Mouse (Mus musculus): ENCODE data around the gene Emc7. TPM values are rescaled to one million over a fixed set of nuclear protein-coding genes. Genes with fewer than 3 reads are reported as not detected.
A peak's percentile ranks its signal among the peaks of the same experiment; 100 is the strongest.
"Not testable (repeated sequence)": the region's sequence is repeated elsewhere in the genome, so short reads cannot be mapped to it uniquely, and the experiment has no call there.

Gene Emc7
- polyA plus RNA-seq, 1 experiment = 14.5 TPM

DNA sequence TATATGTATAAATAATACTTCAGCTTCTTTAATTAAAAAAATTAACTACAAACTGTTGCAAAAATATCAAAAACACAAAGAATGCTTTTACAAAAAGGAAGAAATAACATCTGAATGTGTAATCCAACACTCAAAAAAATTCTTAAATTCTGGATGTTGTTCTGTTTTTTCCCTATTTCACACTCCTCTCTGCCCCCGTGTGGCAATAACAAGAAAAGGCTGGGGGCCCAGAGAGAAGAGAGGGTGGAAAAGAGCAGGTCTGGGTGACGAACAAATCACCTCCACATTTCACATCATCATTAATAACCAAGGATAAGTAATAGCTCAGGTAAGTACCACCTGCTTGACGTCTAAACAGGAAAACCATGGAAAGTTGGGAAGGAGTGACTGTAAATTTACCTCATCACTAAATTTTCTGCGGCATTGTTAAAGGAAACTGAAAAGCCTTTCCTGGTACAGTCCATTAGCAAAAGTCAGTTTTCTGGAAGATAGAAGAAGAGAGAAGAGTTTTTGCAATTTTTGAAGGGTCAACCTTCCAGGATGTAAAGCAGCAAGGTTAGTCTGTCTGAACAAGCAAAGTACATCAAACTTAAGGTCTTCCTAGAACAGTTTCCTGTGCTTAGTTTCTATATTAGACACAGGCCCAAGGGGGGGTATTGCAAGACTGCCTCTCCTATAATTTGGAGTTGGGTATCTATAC, 5.0 kb upstream of the Emc7 start:
- Histone ChIP-seq H3K27me3 (replicated peaks; ENCODE audit: control insufficient read depth, insufficient read depth, low read length) (no peaks in the 10 kb centered on the region), H3K27ac (ENCODE audit: insufficient read depth, low read depth, low read length) (no peak overlapping the region), H3K4me3 (ENCODE audit: insufficient read depth, low read depth, low read length) (no peak overlapping the region), H3K4me1 (ENCODE audit: control insufficient read depth, insufficient read depth, low read length) (no peaks in the 10 kb centered on the region), H3K36me3 (ENCODE audit: control insufficient read depth, insufficient read depth, low read length) (no peaks in the 10 kb centered on the region)
- TF ChIP-seq CTCF (conservative IDR thresholded peaks at IDR 0.05; ENCODE audit: insufficient read depth, insufficient read length, low read depth, low read length) = peak; percentile 35
- TF ChIP-seq POLR2A (IDR thresholded peaks at IDR 0.05; ENCODE audit: low read depth, low read length) = no peak
- WGBS = 29% methylated on average over 4 of the region's 4 CpGs
- peak; percentile 30 for DNase-seq

DNA sequence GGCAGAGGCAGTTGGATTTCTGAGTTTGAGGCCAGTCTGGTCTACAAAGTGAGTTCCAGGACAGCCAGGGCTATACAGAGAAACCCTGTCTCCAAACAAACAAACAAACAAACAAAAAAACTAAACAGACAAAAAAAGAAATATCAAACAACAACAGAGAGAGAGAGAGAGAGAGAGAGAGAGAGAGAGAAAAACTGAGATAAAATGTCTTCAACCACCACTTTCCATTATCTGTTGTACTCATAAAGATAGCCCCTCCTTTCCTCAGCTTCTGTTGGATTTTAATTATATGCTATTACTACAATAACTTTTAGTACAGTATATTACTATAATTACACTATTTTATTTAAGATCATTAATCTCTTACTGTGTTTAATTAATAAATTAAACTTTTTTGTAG, 2.3 kb upstream of the Emc7 start:
- H3K36me3 ChIP-seq (ENCODE audit: control insufficient read depth, insufficient read depth, low read length); DNase-seq; H3K27ac ChIP-seq (ENCODE audit: insufficient read depth, low read depth, low read length); H3K27me3 ChIP-seq (replicated peaks; ENCODE audit: control insufficient read depth, insufficient read depth, low read length); H3K4me3 ChIP-seq (ENCODE audit: insufficient read depth, low read depth, low read length); H3K4me1 ChIP-seq (ENCODE audit: control insufficient read depth, insufficient read depth, low read length): not testable (repeated sequence)

DNA sequence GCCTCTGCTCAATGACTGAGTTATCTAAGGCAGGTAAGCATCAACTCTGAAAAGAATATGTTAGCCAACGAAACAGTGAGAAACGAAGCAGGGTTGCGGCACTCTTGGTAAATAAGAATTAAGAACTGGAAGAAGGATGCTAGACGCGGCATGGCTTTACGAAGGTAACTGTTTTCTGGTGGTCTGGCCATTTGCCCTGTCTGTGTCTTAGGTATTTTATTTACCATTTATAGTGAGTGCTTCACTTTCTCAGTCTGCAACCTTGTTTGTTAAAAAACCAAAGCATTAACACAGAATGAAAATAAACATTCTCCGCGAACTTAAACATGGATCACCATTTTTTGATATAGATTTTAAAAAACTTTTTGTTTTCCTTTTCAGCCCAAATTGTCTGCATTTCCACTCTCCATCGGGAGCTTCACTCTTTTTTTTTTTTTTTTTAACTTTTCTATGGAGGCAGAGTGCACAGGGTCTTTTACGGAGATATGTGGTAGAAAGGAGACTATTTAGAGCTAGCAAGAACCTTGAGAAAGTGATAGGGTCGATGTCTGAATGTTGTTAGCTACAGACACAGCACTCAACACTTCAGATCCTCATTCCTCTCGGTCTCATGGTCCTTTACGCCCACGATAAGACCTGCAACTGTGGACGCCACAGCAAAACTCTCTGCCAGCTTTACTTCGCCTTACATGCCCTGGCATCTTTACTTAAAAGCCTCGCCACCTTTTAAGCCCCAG, 504 bp upstream of the Emc7 start:
- TF ChIP-seq POLR2A (IDR thresholded peaks at IDR 0.05; ENCODE audit: low read depth, low read length) (no peak), CTCF (conservative IDR thresholded peaks at IDR 0.05; ENCODE audit: insufficient read depth, insufficient read length, low read depth, low read length) (no peak)
- 31% methylated on average over 17 of the region's 17 CpGs for WGBS
- no peak for DNase-seq
- Histone ChIP-seq H3K4me3 (ENCODE audit: insufficient read depth, low read depth, low read length) (peak overlapping the region; percentile 87), H3K27me3 (replicated peaks; ENCODE audit: control insufficient read depth, insufficient read depth, low read length) (no peaks in the 10 kb centered on the region), H3K4me1 (ENCODE audit: control insufficient read depth, insufficient read depth, low read length) (no peaks in the 10 kb centered on the region; the same call in 1 of the 2 replicates), H3K27ac (ENCODE audit: insufficient read depth, low read depth, low read length) (peak overlapping the region; percentile 76), H3K36me3 (ENCODE audit: control insufficient read depth, insufficient read depth, low read length) (no peaks in the 10 kb centered on the region)

- no peak for DNase-seq
- 96% methylated on average over 3 of the region's 3 CpGs for WGBS
- Histone ChIP-seq H3K27ac (ENCODE audit: insufficient read depth, low read depth, low read length) (no peak overlapping the region), H3K36me3 (ENCODE audit: control insufficient read depth, insufficient read depth, low read length) (peaks cover 2% of the 10 kb centered on the region; the same call in 1 of the 2 replicates), H3K4me3 (ENCODE audit: insufficient read depth, low read depth, low read length) (no peak overlapping the region), H3K27me3 (replicated peaks; ENCODE audit: control insufficient read depth, insufficient read depth, low read length) (no peaks in the 10 kb centered on the region), H3K4me1 (ENCODE audit: control insufficient read depth, insufficient read depth, low read length) (no peaks in the 10 kb centered on the region; the same call in 1 of the 2 replicates)
- no peak for TF ChIP-seq CTCF (conservative IDR thresholded peaks at IDR 0.05; ENCODE audit: insufficient read depth, insufficient read length, low read depth, low read length)
- no peak for TF ChIP-seq POLR2A (IDR thresholded peaks at IDR 0.05; ENCODE audit: low read depth, low read length)
Observed at GRCm38 (mm10) chr2:112460557-112460956, 5.8 kb downstream of the Emc7 start.

DNA sequence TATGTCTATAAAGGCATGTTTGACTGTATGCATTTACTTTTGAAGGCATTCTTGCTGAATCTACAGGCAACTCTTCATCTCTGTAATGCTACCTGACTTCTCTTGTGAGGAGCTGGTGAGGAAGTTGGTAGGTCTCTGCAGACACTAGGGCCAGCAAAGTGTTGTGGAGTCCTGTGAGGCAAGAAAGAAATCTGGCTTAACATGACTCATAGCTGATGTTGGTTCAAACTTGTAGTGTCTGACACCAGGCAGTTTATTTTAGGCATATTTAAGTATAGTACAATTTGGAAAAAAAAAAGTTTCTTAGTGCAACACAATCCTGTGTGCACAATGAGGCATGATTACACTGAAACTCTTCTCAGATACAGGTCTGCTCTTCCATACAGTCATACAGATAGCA, 14.7 kb downstream of the Emc7 start:
- Histone ChIP-seq H3K36me3 (ENCODE audit: control insufficient read depth, insufficient read depth, low read length) (peaks cover 7% of the 10 kb centered on the region), H3K4me1 (ENCODE audit: control insufficient read depth, insufficient read depth, low read length) (no peaks in the 10 kb centered on the region), H3K27me3 (replicated peaks; ENCODE audit: control insufficient read depth, insufficient read depth, low read length) (no peaks in the 10 kb centered on the region), H3K4me3 (ENCODE audit: insufficient read depth, low read depth, low read length) (no peak overlapping the region), H3K27ac (ENCODE audit: insufficient read depth, low read depth, low read length) (no peak overlapping the region)
- TF ChIP-seq CTCF (conservative IDR thresholded peaks at IDR 0.05; ENCODE audit: insufficient read depth, insufficient read length, low read depth, low read length) (no peak), POLR2A (IDR thresholded peaks at IDR 0.05; ENCODE audit: low read depth, low read length) (no peak)
- no peak for DNase-seq

DNA sequence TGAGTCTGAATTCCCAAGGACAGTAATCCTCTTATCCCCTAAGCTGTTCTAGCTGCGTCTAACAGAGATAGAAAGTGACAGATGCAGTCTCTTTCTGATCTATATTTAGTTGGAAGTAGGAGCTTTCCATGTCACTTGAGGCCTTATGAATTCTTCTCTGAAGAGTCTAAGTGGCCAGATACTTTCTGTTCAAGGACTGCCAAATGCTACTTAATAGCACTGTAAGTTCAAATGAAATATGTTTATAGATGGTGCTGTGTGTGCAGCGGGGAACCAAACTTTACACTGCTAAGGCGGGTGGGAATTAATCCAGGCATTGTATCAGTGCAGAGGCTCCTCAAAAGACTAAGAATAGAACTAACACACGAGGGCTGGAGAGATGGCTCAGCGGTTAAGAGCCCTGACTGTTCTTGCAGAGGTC, 16.2 kb downstream of the Emc7 start:
- WGBS = 86% methylated on average over 5 of the region's 5 CpGs
- Histone ChIP-seq H3K27ac (ENCODE audit: insufficient read depth, low read depth, low read length) (no peak overlapping the region), H3K27me3 (replicated peaks; ENCODE audit: control insufficient read depth, insufficient read depth, low read length) (no peaks in the 10 kb centered on the region), H3K36me3 (ENCODE audit: control insufficient read depth, insufficient read depth, low read length) (peaks cover 7% of the 10 kb centered on the region), H3K4me3 (ENCODE audit: insufficient read depth, low read depth, low read length) (no peak overlapping the region), H3K4me1 (ENCODE audit: control insufficient read depth, insufficient read depth, low read length) (no peaks in the 10 kb centered on the region)
- DNase-seq = no peak
- TF ChIP-seq CTCF (conservative IDR thresholded peaks at IDR 0.05; ENCODE audit: insufficient read depth, insufficient read length, low read depth, low read length) = no peak

- no peak overlapping the region for H3K27ac ChIP-seq (ENCODE audit: insufficient read depth, low read depth, low read length)
- peaks cover 5% of the 10 kb centered on the region for H3K36me3 ChIP-seq (ENCODE audit: control insufficient read depth, insufficient read depth, low read length)
- no peak overlapping the region for H3K4me3 ChIP-seq (ENCODE audit: insufficient read depth, low read depth, low read length)
- TF ChIP-seq POLR2A (IDR thresholded peaks at IDR 0.05; ENCODE audit: low read depth, low read length) (no peak), CTCF (conservative IDR thresholded peaks at IDR 0.05; ENCODE audit: insufficient read depth, insufficient read length, low read depth, low read length) (no peak)
- H3K27me3 ChIP-seq (replicated peaks; ENCODE audit: control insufficient read depth, insufficient read depth, low read length) = no peaks in the 10 kb centered on the region
- 86% methylated on average over 2 of the region's 2 CpGs for WGBS
- DNase-seq = no peak
- H3K4me1 ChIP-seq (ENCODE audit: control insufficient read depth, insufficient read depth, low read length) = no peaks in the 10 kb centered on the region
Observed at GRCm38 (mm10) chr2:112472076-112472475, 17.3 kb downstream of the Emc7 start.
